Mouse (Mus musculus): ENCODE results near the gene Coq8a. TPM values are rescaled to one million over a fixed set of nuclear protein-coding genes. Genes with fewer than 3 reads are reported as not detected.

Coq8a gene
- total RNA-seq, 1 experiment from 2014 or later, result 9.0 TPM

GRCm38 (mm10) chr1:180148563-180148962 is 50.8 kb downstream of the Coq8a start:
- no peak for ATAC-seq (replicated peaks; ENCODE audit: insufficient number of reproducible peaks, low FRiP score, low TSS enrichment, poor library complexity, severe bottlenecking)

DNA sequence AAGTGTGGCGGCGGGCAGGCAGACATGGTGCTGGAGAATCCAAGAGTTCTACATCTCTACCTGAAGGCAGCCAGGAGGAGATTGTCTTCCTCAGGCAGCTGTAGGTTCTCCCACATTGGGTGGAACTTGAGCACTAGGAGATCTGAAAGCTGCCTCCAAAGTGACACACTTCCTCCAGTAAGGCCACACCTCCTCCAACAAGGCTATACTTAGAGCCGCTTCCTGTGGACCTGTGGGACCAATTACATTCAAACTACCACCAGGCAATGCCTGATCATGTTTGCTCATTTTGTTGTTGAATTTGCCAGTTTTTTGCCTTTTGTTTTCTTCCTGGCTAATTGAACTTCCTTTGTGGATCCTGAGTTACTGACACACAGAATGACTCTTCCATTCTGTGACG is 51.4 kb downstream of the Coq8a start:
- ATAC-seq (replicated peaks; ENCODE audit: insufficient number of reproducible peaks, low FRiP score, low TSS enrichment, poor library complexity, severe bottlenecking), result no peak

DNA sequence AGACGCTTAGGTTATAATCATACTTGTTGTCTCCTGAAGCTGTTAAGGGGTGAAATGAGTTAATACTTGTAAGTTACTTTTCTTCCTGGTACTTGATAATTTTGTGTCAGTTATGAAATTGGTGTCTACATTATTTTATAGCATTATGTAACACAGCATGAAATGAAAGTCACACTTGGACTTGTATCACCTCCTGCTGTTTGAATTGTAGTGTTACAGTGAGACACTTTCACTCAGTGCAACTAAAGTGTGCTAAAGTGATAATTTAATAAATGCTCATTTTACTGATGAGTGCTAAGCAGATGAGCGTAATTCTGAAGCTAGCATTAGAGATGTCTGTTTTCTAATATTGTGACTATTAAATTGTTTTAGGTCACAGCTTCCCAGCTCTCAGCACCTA is 58.4 kb downstream of the Coq8a start:
- ATAC-seq (replicated peaks; ENCODE audit: insufficient number of reproducible peaks, low FRiP score, low TSS enrichment, poor library complexity, severe bottlenecking), result no peak

- no peak for ATAC-seq (replicated peaks; ENCODE audit: insufficient number of reproducible peaks, low FRiP score, low TSS enrichment, poor library complexity, severe bottlenecking)
Measured at GRCm38 (mm10) chr1:180139158-180139557, 60.2 kb downstream of the Coq8a start.

- no peak for ATAC-seq (replicated peaks; ENCODE audit: insufficient number of reproducible peaks, low FRiP score, low TSS enrichment, poor library complexity, severe bottlenecking)
Measured at GRCm38 (mm10) chr1:180132187-180132586, 67.2 kb downstream of the Coq8a start.

DNA sequence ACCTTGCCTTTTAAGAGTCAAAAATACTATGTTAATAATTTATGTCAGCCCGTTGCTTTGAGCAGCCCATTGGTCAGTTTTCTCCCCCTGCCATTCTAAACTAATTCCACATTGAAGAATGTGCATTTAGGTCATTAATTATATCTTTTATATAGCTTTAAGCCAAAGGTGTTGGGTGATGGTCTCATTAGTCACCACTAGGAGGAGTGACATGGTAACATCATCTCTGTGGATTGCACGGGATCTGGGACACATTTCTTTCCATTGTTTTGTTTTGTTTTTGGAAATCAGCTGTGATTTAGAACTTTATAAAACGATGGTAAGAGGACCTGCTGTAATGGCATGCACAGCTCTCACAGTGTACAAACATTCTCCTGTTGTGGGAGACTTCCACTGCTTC is 68.0 kb downstream of the Coq8a start:
- ATAC-seq (replicated peaks; ENCODE audit: insufficient number of reproducible peaks, low FRiP score, low TSS enrichment, poor library complexity, severe bottlenecking), result no peak

DNA sequence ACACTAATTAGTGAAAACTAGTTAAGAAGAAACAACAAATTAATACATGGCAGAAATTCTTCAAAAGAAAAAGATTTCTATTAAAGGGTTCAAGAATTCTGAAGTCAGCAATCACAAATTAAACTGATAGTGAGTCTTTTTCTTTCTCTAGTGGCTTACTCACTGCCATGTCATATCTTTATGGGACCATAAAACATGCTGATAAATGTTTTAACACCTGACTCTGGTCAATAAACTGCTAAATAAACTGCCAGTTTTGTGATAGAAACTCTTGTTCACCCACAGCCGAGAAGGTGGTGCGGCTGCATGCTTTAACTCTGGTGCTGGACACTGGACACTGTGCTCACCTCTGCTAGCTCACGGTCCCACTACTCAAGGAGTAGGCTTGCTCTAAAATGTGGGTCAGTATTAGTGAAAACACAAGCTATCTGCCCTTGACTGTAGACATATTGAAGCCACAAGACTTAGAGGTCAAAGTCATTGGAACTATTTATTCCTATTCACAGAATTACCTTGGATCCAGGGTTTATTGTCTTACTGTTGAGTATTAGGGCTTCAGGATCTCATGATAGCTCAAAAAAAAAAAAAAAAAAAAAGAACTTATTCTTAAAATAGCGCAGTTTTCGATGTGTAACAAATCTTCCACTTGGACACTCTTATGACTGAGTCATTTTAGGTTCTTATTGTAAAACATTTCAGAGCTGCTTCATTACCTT is 71.2 kb downstream of the Coq8a start:
- no peak for ATAC-seq (replicated peaks; ENCODE audit: insufficient number of reproducible peaks, low FRiP score, low TSS enrichment, poor library complexity, severe bottlenecking)

DNA sequence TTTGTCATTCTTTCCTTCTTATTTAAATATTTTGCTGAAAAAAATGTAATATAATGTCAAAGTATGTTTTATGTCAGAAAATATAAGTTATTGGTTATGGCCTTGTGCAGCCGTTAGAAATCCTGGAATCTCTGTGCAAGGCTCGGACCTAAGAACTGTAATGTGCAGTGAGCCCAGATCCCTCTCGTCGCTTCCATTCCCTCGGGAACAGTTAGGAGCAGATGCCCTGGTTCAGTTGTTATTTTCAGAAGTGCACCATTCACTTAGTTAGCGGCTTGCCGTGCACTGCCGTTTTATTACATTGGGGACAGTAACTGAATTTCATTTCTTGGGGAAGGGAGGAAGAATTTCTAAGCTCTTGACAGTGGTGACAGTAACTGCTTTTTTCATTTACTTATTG is 81.2 kb downstream of the Coq8a start:
- no peak for ATAC-seq (replicated peaks; ENCODE audit: insufficient number of reproducible peaks, low FRiP score, low TSS enrichment, poor library complexity, severe bottlenecking)

GRCm38 (mm10) chr1:180116525-180116924 is 82.9 kb downstream of the Coq8a start:
- ATAC-seq (replicated peaks; ENCODE audit: insufficient number of reproducible peaks, low FRiP score, low TSS enrichment, poor library complexity, severe bottlenecking), result no peak

Other genes with a start within 250 kb of the Coq8a start
- gene Cdc42bpa, start 239.1 kb downstream of the Coq8a start, total RNA-seq (2017), result 0.11 to 2.7 TPM (median 2.0 TPM) in 3 replicates
- gene Psen2, start 63.8 kb upstream of the Coq8a start, total RNA-seq (2017), result 30.1 to 38.0 TPM (median 30.6 TPM) in 3 replicates
- gene Itpkb, start 130.9 kb upstream of the Coq8a start, total RNA-seq (2017), result 32.2 to 77.3 TPM (median 38.3 TPM) in 3 replicates